Mouse (Mus musculus) testis, adult 2 months (tissue): ENCODE results near the gene Dbh. TPM values are rescaled to one million over a fixed set of nuclear protein-coding genes. Genes with fewer than 3 reads are reported as not detected.
A peak's percentile ranks its signal among the peaks of the same experiment; 100 is the strongest.

ENCODE experiments used
- H3K27ac ChIP-seq: fragments of 200-500 bp; 2 replicates; pipeline ENCODE4 v1.5.1; 2012; ENCODE audit warnings: low read depth, low read length; ENCODE audit not compliant: control insufficient read depth, insufficient read depth
- H3K27me3 ChIP-seq: fragments of 200-500 bp; 2 replicates; pipeline ENCODE4 v1.6.1; 2012; ENCODE audit warnings: mild to moderate bottlenecking, low read length, moderate library complexity; ENCODE audit not compliant: control insufficient read depth, insufficient read depth
- H3K36me3 ChIP-seq: fragments of 200-500 bp; 2 replicates; pipeline ENCODE4 v1.6.1; 2012; ENCODE audit warnings: mild to moderate bottlenecking, low read length; ENCODE audit not compliant: control insufficient read depth, insufficient read depth
- H3K4me1 ChIP-seq: fragments of 200-500 bp; 2 replicates; pipeline ENCODE4 v1.6.1; 2012; ENCODE audit warnings: low read length; ENCODE audit not compliant: control insufficient read depth, insufficient read depth
- H3K4me3 ChIP-seq: fragments of 200-500 bp; 2 replicates; pipeline ENCODE4 v1.5.1; 2012; ENCODE audit warnings: low read depth, mild to moderate bottlenecking, low read length, moderate library complexity, mixed read lengths; ENCODE audit not compliant: control insufficient read depth
- CTCF ChIP-seq: fragments of 200-500 bp; IDR thresholded peaks from 2 replicates; pipeline ENCODE4 v1.5.1; 2012; ENCODE audit warnings: low read depth, mild to moderate bottlenecking, inconsistent platforms, low read length, moderate library complexity; ENCODE audit not compliant: control insufficient read depth, insufficient read depth, insufficient replicate concordance
- POLR2A ChIP-seq: fragments of 200-500 bp; IDR thresholded peaks from 2 replicates; pipeline ENCODE4 v1.6.1; 2012; ENCODE audit warnings: low read depth, mild to moderate bottlenecking, inconsistent platforms, low read length, moderate library complexity; ENCODE audit not compliant: control insufficient read depth
- polyA plus RNA-seq: library from polyadenylated mRNA; depleted of rRNA; stranded (reverse); fragments of >200 nt; gene quantifications from 2 replicates; pipeline ENCODE4 v1.2.3, GENCODE M21; 2012

Gene Dbh
- polyA plus RNA-seq, 1 experiment: 0.15 TPM

DNA sequence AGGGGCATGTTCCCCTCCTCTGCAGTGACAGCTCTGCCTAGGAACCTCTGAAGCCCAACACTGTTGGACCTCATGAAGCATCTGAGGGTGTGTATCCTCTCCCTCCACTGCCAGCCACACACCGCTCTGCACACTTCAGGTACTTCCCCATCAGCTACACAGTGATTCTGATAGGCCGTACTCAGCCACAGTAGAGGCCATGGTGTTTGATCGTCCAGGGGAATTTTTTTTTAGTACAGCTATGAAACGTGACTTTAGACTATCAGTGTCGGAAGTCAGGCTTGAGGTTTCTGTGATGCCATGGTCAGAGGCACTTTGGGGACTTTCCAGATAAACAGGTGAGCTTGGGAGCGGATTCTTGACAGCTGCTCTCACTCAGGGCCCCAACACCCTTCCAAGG is 22.5 kb downstream of the Dbh start:
- TF ChIP-seq POLR2A: no peak
- TF ChIP-seq CTCF: no peak
- Histone ChIP-seq H3K27ac (no peak overlapping the region), H3K4me1 (no peaks in the 10 kb centered on the region), H3K27me3 (no peaks in the 10 kb centered on the region), H3K4me3 (no peak overlapping the region), H3K36me3 (no peaks in the 10 kb centered on the region)

DNA sequence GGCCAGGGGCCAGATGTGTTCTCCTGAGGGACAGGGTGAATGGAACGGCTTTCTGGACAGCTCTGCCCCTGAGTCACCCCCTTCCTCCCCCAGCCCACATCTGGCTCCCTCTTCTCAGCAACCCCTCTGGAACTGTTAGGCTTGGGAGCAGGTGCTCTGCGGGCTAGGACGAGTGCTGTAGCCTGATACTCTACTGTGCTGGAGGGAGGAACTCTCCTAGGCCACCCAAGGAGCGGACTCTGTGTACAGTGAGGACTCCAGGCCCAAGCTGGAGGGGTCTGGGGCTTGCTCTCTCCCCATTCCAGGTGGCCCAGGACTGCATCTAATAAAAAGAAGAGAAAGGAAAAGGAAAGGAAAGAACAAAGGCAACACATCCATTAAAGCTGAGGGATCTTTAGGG is 25.0 kb downstream of the Dbh start:
- Histone ChIP-seq H3K36me3 (no peaks in the 10 kb centered on the region), H3K27ac (no peak overlapping the region), H3K4me3 (no peak overlapping the region), H3K27me3 (no peaks in the 10 kb centered on the region), H3K4me1 (no peaks in the 10 kb centered on the region)
- no peak for TF ChIP-seq CTCF
- TF ChIP-seq POLR2A: no peak

DNA sequence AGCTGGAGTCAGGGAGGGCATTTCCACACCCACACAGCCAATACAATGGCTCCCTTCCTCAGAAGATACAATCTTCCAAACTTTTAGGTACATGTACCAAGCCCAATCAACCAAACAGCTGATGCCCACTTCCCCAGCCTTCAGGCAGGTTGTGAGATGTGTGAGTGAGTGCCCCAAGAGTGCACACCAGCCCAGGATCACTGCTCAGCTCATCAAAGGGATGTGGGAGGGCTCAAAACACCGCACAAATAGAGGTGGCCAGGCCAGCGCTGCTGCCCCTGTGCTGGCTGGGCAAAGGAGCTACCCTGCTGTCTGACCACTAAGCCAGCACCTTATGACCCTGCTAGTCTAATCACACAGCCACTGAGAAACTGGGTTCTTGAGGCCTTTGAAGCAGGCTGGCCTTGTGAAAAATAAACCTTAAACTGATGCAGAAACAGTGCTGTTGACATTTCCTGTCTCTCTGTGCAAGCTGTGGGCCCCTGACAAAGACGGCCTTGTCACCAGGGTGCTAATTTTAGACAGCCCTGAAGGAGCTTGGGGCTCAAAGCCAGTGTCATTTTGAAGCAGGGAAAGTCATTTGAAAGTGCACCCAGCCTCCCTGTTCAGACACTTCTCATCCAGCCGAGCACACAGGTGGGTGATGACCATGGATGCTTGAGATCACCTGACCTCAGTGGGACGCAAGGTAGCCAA is 33.7 kb downstream of the Dbh start:
- no peaks in the 10 kb centered on the region for H3K36me3 ChIP-seq
- no peaks in the 10 kb centered on the region for H3K27me3 ChIP-seq
- H3K4me1 ChIP-seq: no peaks in the 10 kb centered on the region
- H3K27ac ChIP-seq: no peak overlapping the region
- no peak for TF ChIP-seq CTCF
- TF ChIP-seq POLR2A: no peak
- no peak overlapping the region for H3K4me3 ChIP-seq

DNA sequence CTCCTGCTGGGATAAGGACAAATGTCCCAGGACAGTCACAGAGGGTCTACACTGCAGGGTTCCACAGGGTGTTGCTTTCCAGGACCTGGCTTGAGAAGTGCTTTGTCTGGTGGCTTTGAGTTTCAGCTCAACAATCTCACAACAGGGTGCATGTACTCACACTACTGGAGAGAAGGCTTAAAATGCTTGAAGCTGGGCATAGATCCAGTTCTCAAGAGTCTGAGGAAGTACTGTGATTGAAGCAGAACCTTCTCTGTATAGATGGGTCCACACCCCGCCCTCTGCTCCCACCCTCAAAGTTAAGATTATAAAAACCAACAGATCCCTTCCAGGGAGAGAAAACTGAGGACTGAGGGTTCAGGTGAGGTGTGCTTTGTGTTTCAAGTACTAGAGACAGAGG is 35.6 kb downstream of the Dbh start:
- Histone ChIP-seq H3K27ac (no peak overlapping the region), H3K36me3 (no peaks in the 10 kb centered on the region), H3K4me3 (no peak overlapping the region), H3K4me1 (no peaks in the 10 kb centered on the region), H3K27me3 (no peaks in the 10 kb centered on the region)
- TF ChIP-seq POLR2A (no peak), CTCF (no peak)

DNA sequence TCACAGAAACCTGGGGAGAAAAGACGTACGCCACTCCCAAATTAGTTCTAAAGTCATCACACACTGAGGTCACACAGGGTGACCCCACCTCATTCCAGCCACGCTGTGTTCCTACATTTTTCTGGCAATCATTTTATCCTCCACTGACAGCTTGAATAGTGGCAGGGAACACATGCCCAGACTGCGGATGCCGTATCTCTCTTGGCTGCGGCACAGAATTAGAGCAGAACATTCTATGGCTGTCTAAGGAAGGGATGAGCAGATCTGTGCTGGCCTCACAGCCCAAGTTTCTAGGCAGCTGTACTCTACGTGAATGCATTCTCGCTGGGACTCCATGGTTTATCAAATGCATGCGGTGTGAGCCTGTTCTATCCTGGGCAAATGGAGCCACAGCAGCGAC is 40.6 kb downstream of the Dbh start:
- H3K27ac ChIP-seq: peak overlapping the region; percentile 58
- TF ChIP-seq POLR2A (no peak), CTCF (no peak)

DNA sequence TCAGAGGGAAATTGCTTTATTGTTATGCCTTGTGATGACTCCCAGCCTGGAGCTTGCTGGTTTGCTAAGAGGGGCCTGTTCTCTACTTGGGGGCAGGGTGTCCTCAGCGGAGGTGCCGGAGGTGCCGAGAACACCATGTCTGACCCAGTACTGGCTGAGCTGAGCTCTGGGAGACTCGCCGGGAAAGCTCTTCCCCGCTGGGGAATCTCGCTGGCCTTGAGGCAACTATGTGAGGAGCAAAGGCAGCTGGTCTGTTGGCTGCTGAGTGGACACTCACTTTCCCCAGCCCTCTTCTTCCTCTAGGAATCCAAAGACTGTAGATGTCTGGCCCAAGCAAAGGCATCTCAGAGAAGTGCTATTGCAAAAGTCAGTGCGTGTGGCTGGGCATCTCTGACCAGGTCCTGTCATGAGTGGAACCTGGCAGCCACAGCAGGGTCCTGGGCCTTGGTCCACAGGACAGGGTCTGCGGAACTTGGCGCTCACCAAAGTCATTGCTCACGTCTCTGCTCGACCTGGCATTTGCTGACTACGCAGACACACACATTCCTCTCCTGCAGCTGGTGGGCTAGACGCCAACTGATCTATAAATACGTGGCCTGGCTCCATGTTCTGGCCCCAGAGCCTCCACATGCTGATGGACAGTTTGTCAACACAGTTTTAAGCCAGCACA is 41.2 kb downstream of the Dbh start:
- Histone ChIP-seq H3K36me3 (no peaks in the 10 kb centered on the region), H3K4me1 (peaks cover 4% of the 10 kb centered on the region), H3K4me3 (no peak overlapping the region), H3K27ac (peak overlapping the region; percentile 58), H3K27me3 (no peaks in the 10 kb centered on the region)
- no peak for TF ChIP-seq POLR2A
- no peak for TF ChIP-seq CTCF

More for the DNA sequence above, 40.6 kb downstream of the Dbh start:
- H3K27me3 ChIP-seq: no peaks in the 10 kb centered on the region
- peaks cover 1% of the 10 kb centered on the region for H3K4me1 ChIP-seq
- no peaks in the 10 kb centered on the region for H3K36me3 ChIP-seq
- H3K4me3 ChIP-seq: no peak overlapping the region

DNA sequence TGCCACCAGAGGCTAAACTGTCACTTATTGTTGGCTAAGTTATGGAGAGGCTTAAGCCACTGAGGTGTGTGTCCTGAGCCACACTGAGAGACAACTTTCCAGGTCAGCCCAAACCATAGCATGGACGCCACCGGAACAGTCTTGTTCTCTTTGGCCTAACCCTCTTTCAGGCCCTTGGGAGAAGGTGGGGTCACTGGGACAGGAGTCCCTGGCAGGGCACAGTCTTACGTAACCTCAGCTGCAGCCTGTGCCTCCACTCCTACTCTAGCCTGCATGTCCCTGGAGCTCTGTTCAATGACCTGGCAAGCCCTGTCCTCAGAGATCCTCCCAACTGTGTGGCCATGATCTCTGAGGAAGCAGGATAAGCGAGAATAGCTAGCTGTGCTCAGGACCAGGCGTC is 42.1 kb downstream of the Dbh start:
- Histone ChIP-seq H3K27me3 (no peaks in the 10 kb centered on the region), H3K27ac (peak overlapping the region; percentile 83), H3K36me3 (no peaks in the 10 kb centered on the region), H3K4me1 (peaks cover 4% of the 10 kb centered on the region), H3K4me3 (no peak overlapping the region)
- TF ChIP-seq POLR2A (no peak), CTCF (no peak)

DNA sequence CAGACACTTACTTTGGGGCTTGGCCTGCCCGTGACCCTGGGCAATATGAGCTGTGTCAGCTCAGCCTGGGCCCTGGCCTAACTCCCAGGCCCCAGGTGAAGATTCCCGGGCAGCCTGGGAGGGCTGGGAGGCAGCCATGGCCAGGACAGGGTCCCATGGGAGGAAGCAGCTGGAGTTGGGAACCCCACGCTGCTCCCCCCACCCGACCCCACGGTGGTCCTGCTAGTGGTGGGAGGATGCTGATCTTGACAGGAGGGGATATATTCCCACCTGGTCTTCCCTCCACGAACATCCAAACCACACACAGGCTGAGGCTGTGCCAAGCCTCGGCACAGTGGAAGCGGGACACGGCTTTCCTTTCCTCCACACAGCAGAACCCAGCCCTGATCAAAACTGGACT is 44.3 kb downstream of the Dbh start:
- Histone ChIP-seq H3K27ac (no peak overlapping the region), H3K27me3 (no peaks in the 10 kb centered on the region), H3K4me3 (no peak overlapping the region), H3K36me3 (no peaks in the 10 kb centered on the region), H3K4me1 (peaks cover 8% of the 10 kb centered on the region)
- TF ChIP-seq CTCF (no peak), POLR2A (no peak)
